Mouse (Mus musculus) thymus, postnatal 14 days (tissue): ENCODE results near the gene Acat3.
"Not testable (repeated sequence)": the region's sequence is repeated elsewhere in the genome, so short reads cannot be mapped to it uniquely, and the experiment has no call there.

ENCODE experiments used
- DNase-seq: peaks from one replicate; pipeline ENCODE4 v3.0.0; 2021

Acat3 gene

DNA sequence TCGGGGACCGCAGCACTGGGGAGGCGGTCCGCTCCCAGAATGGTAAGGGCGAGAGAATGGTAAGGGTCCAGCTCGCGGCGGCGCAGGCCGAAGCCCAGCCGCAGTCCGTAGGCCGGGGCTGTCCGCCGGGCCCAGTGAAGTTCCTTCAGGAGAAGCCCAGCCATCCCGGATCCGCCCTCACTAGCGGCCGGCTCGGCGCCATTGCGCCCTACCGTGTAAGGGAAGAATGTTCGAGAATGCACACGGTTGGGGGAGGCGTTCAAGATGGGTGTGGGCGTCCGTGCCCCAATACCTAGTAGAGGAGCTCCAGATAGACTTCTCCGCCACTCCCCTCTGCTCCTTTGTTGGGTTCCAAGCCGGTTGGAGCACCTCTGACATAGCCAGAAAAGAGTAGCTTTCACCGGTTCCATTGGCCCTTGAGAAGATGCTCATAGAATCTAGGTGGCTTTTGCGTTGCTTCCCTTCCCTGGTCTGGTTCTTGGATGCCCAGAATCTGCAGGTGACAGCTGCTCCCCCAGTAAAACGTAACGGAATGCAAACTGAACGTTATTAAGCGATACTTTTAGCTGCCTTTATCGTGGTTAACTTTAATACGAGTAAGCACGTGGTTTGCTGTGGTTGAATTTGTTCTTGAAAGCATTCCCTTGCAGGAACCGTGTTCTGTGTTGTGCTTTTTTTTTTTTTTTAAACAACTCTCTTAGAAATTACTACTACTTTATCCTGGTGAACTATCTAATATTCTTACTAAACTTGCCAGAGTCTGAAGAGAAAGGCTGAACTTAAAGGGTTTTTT lies 23.6 kb downstream of the Acat3 start:
- DNase-seq: peak; percentile 68

DNA sequence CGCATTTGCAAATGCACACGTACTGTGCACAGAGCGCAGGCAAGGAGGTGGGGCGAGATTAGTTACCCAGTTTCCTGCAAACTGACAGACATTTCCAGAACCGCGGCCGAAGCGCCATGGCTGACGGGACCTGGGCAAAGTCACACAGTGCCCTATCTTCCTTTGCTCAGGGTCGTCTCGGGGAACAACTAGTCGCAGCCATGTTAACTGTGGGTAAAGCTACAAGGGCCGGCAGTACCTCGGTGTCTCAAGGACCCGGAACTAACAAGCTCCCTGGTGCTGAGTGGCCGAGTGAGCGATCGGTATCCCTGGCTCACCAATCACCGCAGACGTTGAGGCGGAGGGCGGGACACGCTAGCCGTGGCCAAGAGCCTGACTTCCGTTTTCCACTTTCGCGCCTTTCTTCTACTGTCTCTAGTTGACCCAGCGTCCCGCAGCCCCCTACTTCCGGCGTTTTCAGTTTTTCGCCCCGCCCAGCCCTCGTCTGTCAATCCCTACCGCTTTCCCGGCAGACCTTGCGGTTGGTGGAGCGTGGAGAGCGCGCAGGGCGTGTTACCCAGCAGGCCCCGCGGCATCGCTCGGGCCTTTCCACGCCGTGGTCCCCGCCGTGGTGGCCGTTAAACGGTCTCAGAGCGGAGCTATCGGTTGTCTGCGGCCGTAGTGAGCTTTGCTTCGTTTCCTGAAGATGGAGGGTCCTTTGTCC lies 24.4 kb downstream of the Acat3 start, which contains the start of gene Mrpl18:
Gene Mrpl18 (minus strand): TSS at position 465 of the 703 bp plus-strand sequence.
- DNase-seq: peak; percentile 99

DNA sequence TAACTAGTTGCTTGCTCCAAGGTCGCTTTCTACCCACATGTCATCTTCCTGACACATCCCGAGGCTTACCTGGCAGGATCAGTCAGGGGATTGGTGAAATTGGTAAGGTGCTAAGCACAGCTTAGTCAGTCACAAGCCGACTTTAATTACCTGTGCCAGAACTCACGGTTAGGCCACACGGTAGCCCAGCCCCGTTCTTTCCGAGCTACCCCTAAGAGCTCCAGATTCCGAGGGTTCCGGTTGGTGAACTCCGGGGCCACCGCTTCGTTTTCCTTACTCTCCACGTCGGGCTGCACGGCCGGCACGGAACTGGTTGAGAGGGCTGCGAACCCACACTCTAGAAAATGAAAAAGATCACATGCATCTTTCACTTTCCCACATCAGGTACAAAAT lies 24.9 kb downstream of the Acat3 start, which contains the start of gene Tcp1:
Gene Tcp1 (plus strand): TSS at position 214 of the 393 bp plus-strand sequence.
- no peak for DNase-seq

- DNase-seq: no peak
Measured at GRCm38 (mm10) chr17:12910391-12910790, 30.0 kb downstream of the Acat3 start.

DNA sequence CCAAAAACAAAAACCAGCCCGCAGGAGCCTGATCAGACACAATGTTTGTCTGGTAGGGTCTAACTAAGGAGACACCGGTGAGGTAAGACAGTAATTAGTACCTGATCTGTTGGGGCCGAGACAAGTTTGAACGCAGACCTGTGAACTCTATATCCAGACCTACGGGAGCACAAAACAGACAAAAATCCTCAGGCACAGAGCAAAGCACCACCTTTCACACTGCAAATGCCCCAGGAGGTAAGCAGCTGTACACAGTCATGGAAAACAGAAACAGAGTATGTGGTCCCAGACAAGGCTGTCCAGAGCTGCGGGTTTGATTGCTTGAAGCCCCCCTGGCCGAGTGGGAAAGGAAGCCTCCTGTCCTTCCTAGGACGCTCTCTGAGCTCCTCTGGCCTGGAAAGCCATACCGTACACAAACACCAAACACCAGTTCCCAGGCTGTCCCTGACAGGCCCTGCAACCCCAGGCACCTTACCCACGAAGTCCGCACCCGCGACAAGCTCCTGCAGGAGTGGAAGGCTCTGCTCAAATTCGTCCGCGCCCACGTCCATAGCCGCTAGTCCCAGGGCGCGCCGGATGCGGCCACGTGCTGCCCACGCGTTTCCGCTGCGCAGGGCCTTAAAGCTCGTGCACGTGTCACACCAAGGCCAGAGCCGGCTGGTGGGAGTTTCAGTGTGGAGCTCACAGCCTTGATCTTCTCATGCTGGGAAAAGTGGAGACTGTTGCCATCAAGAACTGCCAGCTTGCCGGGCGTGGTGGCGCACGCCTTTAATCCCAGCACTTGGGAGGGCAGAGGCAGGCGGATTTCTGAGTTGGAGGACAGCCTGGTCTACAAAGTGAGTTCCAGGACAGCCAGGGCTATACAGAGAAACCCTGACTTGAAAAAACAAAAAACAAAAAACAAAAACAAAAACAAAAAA lies 30.8 kb downstream of the Acat3 start, which contains the start of gene Pnldc1:
Gene Pnldc1 (minus strand): TSS at position 870 of the 920 bp plus-strand sequence.
- no peak for DNase-seq

- DNase-seq: no peak
Measured at GRCm38 (mm10) chr17:12906436-12906835, 34.0 kb downstream of the Acat3 start.

DNA sequence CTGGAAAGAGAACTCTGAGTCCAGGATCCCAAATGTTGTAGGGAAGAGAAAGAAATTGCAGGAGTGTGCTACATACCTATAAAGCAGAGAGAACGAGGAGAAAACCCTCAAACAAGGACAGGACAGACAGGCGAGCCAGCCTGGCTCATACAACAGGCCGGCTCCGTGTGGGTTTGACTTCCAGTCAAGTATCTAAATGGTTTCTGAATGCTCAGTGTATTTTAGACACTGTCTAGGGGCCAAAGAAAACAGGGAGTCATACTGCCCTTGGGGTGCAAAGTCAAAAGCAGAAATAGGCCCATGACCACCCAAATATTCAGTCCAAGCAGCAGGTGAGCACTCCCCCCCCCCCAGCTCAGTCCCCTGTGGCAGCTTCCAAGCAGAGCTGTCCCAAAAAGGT lies 34.6 kb downstream of the Acat3 start:
- no peak for DNase-seq

- no peak for DNase-seq
Measured at GRCm38 (mm10) chr17:12904349-12904748, 36.1 kb downstream of the Acat3 start.

DNA sequence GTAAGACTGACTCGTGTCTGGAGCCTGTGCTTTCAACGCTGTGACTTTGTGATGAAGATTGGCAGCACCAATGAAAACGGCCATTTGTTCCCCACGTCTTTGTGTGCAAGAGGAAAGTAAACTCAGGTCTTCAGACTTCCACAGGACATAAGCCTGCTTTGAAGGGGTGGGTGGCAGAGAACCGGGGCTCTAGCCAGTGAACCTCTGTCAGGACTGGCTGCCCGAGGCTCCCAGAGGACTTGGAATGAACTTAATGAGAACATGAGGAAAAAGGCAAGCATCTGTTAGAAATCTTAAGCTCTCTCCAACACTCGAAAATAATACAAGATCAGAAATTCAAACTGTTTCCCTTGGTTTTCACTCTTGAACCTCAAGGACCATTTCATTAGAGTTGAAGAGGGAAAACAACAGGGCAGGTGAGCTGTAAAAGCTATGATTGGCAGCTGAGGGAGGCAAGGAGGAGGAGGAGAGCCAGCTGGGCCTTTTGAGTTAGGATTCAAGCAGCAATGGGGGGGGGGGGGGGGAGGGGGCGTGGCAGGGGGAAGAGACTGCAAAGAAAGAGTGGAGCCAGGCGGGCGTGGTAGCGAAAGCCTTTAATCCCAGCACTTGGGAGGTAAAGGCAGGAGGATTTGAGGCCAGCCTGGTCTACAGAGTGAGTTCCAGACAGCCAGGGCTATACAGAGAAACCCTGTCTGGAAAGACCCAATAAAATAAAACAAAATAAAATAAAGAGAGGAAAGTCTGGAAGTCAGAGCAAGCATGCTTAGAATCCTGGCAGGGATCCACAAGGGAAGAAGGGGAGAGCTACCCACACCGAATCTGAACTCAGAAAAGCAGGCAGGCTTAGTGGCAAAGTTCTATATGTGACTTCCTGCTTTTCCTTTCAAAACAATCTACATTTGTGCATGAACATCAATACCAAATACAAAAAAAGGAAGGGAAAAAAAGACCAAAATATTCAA lies 36.7 kb downstream of the Acat3 start:
- no peak for DNase-seq

DNA sequence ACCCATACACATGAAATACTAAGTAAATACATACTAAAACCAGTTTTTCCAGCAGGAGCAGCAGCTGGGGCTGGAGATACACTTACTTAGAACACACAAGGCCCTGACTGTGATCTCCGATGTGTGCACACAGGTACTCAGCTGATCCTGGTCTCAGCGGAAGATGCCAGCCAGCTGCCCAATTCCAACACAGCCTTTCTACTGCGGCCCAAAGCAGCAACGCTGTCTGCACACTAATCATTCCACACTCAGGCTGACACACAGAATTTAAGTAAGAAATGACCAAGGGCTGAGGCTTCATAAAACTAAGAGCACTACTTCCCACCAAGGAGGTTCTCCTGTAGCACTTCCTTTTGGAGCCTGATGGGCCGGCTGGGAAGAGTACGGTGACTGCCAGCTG lies 38.1 kb downstream of the Acat3 start:
- DNase-seq: no peak

GRCm38 (mm10) chr17:12898607-12899006 lies 41.8 kb downstream of the Acat3 start:
- not testable (repeated sequence) for DNase-seq

GRCm38 (mm10) chr17:12897674-12898073 lies 42.7 kb downstream of the Acat3 start:
- DNase-seq: no peak

GRCm38 (mm10) chr17:12892033-12892432 lies 48.4 kb downstream of the Acat3 start:
- no peak for DNase-seq

- DNase-seq: no peak
Measured at GRCm38 (mm10) chr17:12891054-12891453, 49.3 kb downstream of the Acat3 start.

- no peak for DNase-seq
Measured at GRCm38 (mm10) chr17:12887021-12887775, 53.2 kb downstream of the Acat3 start.

GRCm38 (mm10) chr17:12886620-12887019 lies 53.8 kb downstream of the Acat3 start:
- DNase-seq: peak; percentile 58

- no peak for DNase-seq
Measured at GRCm38 (mm10) chr17:12881216-12881615, 59.2 kb downstream of the Acat3 start.

- DNase-seq: peak; percentile 86
Measured at GRCm38 (mm10) chr17:12880178-12880577, 60.2 kb downstream of the Acat3 start.

DNA sequence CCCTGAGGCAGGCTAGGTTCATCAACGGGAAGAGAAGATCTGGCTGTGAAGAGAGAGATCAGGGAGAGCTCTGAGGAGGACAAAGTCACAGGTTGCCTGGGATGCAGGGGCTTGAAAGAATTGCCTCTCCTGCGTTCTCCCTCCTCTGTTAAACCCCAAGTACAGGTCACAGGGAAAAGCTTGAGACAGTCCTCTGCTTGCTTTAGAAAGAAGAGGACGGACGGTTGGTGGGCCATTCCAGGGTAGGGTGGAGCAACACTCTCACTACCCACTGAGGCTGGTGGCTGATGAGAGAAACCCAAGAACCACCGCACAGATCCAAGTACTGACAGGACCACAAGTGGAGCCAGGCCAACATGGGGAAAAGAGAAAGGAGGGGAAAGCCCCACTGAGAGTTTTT lies 64.7 kb downstream of the Acat3 start, which contains the start of gene Mrgprh:
Gene Mrgprh (plus strand): TSS at position 301 of the 400 bp plus-strand sequence.
- DNase-seq: no peak
